Mouse (Mus musculus): ENCODE results near the gene Ifrd1.
"Not testable (repeated sequence)": the region's sequence is repeated elsewhere in the genome, so short reads cannot be mapped to it uniquely, and the experiment has no call there.

The Ifrd1 gene

GRCm38 (mm10) chr12:40198019-40198418 is 50.3 kb downstream of the Ifrd1 start:
- DNase-seq: no peak

GRCm38 (mm10) chr12:40197511-40197910 is 50.8 kb downstream of the Ifrd1 start:
- no peak for DNase-seq

GRCm38 (mm10) chr12:40185474-40185873 is 62.8 kb downstream of the Ifrd1 start:
- no peak for DNase-seq

DNA sequence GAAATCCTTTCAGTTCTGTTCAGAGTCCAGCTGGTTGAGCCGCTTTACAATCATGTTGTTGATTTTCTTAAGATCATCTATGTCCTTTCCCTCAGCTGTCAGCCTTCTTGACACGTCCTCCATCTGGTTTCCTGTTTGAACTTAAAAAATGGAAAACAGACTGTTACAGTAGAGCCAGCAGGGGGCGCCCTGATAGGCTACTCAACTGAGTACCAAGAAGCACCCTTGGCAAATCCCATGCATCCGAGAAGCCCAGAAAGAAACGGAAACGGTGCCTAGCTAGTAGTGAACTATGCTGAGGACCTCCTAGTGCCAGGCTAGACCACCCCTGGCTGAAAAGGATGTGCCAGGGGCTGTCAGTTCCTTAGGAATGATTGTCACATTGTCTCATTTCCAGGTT is 71.2 kb downstream of the Ifrd1 start:
- DNase-seq: peak; percentile 26

GRCm38 (mm10) chr12:40176158-40176557 is 72.1 kb downstream of the Ifrd1 start:
- no peak for DNase-seq

- not testable (repeated sequence) for DNase-seq
These were observed 73.1 kb downstream of the Ifrd1 start for GRCm38 (mm10) chr12:40175171-40175570.

DNA sequence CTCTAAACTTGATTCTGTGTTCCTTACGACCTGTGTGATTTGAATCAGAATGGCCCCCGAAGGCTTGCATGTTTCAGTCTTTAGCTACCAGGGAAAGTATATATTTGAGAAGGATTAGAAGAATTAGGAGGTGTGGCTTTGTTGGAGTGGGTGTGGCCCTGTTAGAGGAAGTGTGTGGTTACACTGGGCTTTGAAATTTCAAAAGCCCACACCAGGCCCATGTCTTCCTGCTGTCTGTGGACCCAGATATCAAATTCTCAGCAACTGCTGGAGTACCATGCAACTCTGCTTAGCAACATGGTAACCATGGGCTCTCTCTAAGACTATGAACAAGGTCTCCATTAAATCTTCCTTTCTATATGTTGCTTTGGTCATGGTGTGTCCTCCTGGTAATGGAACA is 76.7 kb downstream of the Ifrd1 start:
- DNase-seq: no peak

DNA sequence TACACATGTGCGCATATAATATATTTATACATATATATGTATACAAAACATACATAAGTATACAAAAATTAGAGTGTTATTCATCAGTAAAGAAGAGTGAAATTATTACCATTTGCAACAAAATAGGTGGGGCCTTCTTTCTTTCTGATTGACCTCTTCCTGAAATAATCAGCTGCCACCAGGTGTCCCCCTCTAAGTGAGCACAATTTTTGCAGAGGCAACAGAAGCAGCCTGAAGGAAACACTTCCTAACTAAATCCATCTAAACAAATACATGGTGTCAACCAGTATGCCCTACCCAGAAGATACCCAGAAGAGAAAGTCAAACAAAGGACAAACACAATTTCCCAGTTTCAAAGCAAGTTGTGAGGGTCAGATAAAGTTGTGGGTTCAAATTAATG is 78.6 kb downstream of the Ifrd1 start:
- DNase-seq: no peak

GRCm38 (mm10) chr12:40164621-40165020 is 83.7 kb downstream of the Ifrd1 start:
- DNase-seq: peak; percentile 62

DNA sequence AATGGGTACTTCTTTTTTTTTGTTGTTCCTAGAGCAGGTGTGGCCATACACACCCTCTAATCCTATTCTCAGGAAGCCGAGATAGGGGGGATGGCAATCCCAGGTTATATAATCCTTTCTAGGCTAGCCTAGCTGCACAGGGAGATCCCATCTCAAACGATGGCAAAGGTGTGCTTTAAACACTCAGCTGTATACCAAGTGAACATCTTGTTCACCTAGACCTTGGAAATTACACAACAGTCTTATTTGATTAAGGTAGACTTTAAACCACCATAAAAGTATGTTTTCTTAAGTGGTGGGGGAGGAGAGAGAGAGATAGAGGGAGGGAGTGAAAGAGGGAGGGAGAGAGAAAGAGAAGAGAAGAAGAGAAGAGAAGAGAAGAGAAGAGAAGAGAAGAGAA is 87.5 kb downstream of the Ifrd1 start:
- no peak for DNase-seq

DNA sequence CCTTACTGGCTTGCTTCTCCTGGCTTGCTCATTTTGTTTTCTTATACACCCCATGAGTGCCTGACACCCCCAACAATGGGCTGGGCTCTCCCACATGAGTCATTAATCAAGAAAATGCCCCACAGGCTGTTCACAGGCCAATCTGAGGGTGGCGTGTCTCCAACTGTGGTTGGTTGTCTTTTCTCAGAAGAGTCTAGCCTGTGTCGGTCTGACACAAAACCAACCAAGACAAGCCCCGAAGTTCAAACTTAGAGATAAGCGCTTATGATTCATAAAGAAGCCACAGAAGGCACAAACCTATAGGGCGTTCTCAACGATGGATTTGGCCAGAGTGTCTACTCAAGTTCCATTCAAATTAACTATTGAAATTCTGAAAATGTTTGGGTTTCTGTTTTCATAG is 94.1 kb downstream of the Ifrd1 start:
- no peak for DNase-seq

GRCm38 (mm10) chr12:40152353-40153069 is 95.8 kb downstream of the Ifrd1 start:
- DNase-seq: no peak

Measured in kidney, adult 9 months (tissue).